Mouse (Mus musculus): ENCODE measurements around the gene 9530003J23Rik.
"Not testable (repeated sequence)": the region's sequence is repeated elsewhere in the genome, so short reads cannot be mapped to it uniquely, and the experiment has no call there.

Gene 9530003J23Rik

DNA sequence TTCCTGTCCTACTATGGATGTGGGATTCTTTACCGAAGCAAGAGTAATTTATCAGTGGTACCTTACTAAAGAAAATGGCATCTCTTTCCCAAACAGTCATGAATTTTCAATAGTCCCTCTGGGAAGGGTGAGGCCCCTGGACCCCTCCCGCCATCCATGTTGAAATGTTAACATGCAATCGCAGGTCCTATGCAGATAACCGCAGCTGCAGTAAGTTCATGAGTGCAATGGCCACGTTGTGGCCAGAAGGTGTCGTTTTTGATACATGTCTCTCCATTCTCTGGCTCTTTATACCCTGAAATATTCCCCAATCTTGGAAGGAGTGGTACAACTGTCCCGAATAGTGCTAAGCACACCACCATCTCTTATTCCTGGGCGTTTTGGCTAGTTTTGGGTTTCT, 13.4 kb downstream of the 9530003J23Rik start:
- DNase-seq (ENCODE audit: low read depth, low spot score), result no peak

DNA sequence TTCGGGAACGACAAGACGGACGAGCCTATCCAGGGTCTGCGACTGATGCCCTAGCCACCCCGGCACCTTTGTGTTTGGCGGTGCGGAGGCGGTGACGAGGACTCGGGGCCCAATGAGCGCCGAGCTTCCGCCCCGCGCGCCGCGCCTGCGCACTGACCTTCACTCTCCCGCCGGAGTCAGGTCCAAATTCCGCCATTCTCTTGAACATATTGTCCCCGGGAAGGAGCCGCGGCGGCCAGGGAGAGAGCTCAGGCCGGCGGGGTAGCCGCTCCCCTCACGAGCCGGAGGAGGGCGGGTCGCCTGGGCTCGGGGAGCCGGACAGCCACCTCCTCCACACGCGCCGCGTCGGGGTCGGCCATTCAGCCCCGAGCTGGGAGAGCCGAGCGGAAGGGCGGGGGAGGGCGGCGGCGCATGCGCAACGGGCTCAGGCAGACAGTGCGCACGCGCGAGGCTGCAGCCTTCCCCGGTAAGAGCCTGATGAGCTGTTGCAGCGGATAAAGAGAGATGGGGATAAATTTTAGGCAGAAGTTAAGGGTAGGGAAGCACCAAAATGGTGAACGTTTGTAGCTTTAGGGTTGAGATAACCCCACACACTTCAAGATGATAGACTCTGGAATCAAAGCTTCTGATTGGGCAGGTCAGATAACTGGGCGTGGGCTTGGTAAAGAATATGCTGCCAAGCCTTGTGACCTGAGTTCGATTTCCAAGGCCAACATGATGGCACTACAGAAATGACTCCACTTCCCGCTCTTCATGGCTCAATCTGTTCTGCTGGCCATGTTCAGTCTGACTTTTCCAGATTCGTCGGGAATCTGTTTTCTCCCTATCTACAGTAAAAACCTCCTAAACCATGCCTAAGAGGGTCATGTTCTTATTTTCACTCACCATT, 14.2 kb downstream of the 9530003J23Rik start, which contains the start of gene Yeats4:
Yeats4 (minus strand) TSS at position 406 of the 889 bp plus-strand sequence.
- DNase-seq (ENCODE audit: low read depth, low spot score), result peak; percentile 96

DNA sequence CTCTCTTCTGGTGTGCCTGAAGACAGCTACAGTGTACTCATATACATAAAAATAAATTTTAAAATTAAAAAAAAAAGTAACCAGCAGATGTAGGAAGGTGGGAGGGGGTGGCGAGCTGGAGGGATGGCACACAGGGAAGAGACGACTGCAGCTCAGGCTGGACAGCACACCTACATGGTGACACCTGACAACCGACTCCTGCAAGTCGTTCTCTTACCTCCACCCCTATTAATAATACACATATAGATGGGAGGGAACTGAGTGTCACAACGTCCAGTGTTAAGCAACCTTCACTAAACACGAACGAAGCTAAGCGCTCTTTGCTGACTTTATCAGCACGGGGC, 14.8 kb downstream of the 9530003J23Rik start:
- no peak for DNase-seq (ENCODE audit: low read depth, low spot score)

DNA sequence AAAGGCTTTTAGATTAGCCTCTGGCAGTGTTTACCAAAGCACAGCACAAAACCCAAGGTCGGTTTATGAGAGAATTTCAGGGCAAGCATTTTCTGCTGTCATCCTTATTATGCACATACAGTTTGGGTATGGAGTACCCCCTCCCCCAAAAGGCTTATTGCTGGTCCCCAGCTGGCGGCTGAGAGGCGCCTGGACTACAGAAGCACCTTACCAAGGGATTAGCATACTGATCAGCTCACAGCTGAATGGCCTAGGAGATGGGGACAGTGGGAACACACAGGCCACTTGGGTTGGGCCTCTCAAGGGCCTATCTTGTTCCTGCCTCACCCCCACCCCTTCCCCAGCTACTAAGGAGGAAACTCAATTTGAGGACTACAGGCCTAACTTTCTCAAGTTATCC, 15.7 kb downstream of the 9530003J23Rik start:
- DNase-seq (ENCODE audit: low read depth, low spot score), result no peak

DNA sequence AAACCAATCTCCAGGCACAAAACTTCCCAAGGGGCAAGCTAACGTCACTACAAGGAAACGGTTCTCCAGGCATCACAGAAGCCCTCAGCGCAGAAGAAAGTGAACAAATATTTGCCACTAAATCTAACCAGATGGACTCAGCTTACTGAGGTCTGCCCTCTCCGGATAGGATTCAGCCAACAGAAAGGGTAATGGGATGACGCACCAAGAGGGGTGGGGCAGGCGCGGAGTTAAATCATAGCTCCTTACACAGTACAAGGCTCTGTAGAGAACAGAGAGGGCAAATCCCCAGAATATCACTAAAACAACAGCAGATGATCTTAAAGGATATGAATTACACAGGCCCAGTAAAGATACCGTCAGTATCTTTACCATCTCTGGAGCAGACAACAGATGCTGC, 20.2 kb downstream of the 9530003J23Rik start:
- DNase-seq (ENCODE audit: low read depth, low spot score), result no peak

DNA sequence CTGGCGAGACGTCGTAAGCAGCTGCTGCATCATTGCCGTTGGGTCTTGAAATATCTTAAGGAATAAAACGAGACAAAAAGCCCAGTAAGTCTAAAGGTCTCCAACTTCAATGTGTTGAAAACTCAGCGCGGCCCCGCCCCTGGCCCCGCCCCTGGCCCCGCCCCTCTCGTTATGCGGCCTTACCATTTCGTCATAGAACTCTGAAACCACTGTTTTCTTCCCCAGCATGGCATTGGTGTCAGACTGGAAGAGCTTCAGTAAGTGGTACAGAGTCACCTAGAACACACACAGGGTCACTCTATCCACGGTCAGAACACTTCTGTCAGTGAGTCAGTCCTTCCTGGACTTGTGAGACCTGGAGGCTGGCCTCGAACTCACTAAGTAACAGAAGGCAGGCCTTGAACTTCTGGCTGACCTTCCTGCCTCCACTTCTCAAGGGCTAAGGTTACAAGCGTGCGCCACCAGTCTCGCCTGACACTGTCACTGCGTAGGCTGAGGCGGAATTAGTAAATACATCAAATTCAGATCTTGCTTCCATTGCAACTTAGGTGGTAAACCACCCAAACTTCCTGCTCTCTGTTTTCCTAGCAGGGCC, 21.2 kb downstream of the 9530003J23Rik start:
- peak; percentile 30 for DNase-seq (ENCODE audit: low read depth, low spot score)

DNA sequence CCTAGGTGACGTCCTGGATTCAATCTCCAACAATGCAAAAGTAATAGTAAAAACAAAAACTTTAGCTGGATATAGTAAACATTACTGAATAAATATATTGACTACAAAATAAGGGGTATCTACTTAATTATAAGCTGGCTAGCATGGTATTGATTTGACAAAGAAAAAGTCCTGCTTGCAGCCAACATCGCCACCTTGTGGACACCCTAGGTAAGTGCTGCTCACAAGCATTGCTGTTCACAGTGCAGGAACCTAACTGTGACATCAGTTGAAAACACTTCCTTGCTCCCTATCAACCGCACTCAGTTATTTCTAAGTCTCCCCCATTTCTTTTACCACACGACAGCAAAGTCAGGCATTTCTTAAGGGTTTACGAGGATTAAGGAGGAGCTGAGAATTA, 21.7 kb downstream of the 9530003J23Rik start:
- DNase-seq (ENCODE audit: low read depth, low spot score), result peak; percentile 72

DNA sequence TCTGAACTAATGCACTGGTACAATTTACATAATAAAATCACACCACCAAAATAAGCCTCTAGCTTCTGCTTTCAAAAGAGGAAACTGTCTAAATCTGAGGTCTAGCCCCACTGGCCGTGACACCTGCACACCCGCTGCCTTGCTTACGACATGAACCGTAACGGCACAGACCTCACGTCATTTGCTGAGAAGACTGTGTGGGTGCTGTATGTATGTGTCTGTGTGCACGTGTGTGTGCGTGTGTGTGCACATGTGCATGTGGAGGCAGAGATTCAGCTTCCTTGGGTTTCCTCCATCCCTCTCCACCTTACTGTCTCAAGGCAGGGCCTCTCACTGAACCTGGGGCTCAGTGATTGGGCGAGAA, 22.4 kb downstream of the 9530003J23Rik start:
- DNase-seq (ENCODE audit: low read depth, low spot score), result peak; percentile 50

DNA sequence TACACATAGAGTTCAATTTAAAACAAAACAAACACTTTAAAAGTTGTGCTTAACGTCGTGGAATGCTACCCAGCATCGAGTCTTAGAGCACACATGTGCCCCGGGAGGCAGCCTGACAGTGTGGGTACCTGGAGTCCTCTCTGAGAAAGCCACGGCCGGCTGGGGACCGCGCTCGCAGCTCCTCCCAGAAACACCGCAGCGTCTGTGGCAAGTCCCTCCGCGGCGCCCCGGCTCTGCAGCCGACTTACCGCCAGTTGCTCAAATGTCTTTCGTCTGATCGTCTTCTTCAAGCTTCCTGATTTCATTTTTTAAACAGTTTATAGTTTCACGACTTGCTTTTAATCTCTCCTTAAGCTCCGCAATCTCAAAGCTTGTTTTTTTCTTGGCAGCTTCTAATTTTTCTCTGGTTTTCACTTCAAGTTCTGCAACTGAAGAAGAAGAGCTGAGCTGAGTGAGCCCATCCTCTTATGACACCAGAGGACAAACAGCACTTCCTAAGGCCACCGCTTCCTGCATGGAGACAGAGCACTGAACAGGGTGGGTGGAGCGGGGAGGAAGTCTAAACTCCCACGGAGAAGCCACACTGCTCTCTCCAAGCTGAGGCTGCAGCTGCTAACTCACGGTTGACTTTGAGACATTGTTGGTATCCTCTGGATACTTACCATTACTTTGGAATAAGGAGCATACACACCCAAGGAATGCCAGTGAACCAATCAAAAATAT, 22.9 kb downstream of the 9530003J23Rik start:
- DNase-seq (ENCODE audit: low read depth, low spot score), result peak; percentile 50

DNA sequence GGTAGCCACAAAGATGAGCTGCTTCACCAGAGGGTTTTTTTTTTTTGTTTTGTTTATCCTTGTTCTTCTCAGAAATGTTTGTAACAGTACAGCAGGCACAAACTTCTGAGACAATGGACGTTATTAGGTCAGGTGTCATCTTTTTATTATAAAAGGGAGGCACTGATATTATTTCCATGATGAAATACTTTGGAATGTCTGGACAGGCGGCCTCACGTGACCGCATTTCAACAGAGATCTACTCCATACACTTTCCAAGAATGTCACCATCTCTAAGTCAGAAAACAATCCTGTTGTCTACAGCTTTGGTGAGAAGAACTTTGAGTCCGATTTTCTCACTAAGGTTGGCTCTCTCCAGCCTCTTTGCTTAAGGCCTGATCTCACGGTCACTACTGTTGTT, 27.5 kb downstream of the 9530003J23Rik start:
- no peak for DNase-seq (ENCODE audit: low read depth, low spot score)

DNA sequence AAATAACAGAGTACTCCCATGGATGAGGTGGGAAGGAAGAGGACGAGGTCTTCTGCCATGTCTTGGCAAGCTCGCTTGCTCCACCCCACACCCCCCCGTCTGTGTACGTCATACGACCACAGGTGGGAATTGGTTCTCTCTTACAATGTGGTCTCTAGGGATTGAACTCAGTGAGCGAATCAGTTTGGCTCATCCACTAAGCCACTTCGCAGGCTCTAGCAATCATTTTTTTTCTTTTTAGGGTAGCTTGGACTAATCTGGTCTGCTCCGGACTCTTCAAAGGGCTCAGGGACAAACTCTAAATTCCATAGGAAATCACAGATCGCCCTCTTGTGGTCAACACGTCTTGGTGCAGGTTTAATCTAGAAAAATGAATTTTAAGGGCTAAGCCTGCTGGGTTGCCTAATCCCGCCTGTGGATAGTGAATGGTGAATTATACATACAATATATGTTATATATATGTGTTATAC, 29.0 kb downstream of the 9530003J23Rik start:
- DNase-seq (ENCODE audit: low read depth, low spot score), result peak; percentile 64

DNA sequence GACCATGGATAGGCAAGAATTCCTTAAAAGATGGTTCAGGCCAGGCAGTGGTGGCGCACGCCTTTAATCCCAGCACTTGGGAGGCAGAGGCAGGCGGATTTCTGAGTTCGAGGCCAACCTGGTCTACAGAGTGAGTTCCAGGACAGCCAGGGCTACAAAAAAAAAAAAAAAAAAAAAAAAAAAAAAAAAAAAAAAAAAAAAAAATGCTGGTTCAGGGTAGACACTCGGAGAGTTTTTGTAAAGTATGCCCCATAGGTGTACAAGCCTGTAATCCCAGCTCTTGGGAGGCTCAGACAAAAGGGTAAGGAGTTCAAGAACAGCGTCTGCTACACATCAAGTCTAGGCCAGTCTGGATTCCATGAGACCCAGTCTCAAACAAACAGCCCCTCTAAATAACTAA, 29.7 kb downstream of the 9530003J23Rik start:
- DNase-seq (ENCODE audit: low read depth, low spot score), result not testable (repeated sequence)

DNA sequence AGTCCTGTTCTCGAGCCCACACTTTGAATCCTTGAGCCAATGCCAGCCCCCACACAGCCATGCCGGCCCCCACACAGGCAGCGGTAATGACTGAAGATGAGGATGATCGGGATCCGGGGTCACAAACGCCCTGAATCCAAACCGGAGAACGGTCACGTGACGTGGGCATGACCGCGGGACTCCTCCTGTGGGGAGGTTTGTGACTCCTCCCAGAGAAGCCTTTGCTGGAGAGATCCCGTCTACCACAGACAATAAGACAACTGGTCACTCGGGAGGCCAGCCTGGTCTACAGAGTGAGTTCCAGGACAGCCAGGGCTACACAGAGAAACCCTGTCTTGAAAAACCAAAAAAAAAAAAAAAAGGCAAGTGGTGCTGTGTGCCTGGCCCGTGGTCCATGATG, 30.3 kb downstream of the 9530003J23Rik start:
- no peak for DNase-seq (ENCODE audit: low read depth, low spot score)

DNA sequence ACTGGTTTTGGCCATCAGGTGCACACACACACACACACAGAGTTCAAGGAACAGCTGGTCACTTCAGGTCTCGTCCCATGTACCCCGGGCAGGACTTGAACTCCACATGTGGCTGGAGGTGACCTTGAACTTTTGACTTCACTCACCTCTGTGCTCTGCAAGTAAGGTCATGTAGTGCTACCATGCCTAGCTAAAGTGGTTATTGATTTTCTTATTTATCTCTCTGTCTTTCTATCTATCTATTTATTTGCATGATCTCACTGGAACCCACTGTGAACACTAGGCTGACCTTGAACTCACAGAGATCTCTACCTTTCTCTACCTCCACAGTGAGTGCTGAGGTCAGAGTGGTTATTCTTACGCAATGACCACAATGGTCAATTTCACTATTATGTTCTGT, 32.4 kb downstream of the 9530003J23Rik start:
- DNase-seq (ENCODE audit: low read depth, low spot score), result no peak

DNA sequence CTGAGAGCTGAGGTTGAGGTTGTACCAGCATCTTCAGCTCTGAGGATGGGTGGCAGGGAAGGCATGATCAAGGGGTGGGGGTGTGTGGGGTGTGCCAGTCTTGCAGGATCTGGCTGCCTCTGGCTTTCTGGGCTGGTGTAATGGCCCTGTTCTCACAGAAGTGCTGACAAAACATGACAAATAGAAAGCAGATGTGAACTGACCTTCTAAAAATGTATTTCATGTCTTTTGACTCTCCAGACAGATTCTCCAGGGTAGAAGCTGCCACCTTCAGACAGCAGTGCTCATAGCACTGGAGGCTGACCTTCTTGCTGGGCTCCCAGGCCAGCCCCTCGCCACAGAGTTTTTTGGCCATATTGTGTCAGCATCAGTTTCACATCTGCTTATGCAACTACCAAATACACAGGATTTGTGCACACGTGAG, 34.9 kb downstream of the 9530003J23Rik start:
- no peak for DNase-seq (ENCODE audit: low read depth, low spot score)

DNA sequence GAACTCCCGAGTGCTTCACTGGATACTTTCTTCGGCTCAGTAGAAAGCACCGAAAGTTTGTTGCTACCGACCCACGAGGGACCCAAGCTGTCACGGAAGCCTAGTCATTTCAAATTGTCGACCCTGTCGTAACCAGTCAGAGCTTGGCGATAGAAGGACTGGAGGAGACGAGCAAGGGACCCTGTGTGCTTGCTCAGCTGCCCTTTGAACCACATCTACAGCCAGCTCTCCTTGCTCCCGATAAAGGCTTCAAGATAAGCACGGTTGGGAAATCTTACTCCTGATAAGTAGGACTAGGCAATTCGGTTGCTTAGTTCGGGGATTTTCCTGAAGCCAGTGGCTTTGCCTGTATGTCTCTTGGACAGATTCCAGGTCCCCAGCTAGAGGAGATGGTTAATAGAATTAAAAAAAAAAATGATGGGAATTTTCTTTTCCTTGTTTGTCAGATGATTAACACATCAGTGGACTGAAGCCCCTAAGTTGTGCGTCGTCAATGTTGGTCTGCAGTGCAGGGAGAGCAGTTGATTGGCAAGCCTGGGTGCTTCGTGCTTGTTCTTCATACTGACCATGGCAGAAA, 35.4 kb downstream of the 9530003J23Rik start:
- no peak for DNase-seq (ENCODE audit: low read depth, low spot score)

DNA sequence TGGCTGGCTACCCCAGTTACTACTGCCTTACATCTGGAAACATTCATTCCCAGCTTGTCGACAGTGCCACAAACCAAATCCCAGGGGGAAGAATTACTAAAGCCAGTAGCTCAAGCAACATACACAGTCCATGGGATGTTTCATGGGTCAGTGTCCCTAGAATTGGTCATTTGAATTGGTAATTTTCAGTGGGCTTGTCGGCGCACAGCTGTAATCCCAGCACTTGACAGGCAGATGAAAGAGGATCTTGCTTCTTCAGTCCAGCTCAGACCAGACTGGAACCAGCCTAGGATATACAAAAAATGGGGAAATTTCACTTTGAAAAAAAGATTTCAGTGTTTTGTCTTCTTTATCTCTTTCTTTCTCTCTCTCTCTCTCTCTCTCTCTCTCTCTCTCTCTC, 38.8 kb downstream of the 9530003J23Rik start:
- DNase-seq (ENCODE audit: low read depth, low spot score), result no peak

DNA sequence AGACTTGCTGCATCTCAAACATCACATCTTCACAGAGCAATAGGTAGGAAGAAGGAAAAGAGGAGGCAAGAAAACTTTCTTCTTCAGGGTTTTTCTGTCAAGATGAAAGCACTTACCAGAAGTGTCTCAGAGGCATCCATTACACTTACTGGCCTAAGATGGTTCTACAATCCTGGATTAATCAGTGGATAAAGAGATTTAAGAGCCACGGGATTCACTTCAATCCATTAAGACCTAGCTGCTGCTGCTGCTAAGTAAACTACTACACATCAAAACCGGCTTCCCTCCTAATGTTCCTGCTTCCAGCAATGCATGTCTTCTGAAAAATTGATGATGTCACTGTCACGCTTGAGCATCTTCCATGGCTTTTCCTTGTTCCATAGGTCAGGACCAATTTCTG, 41.8 kb downstream of the 9530003J23Rik start:
- no peak for DNase-seq (ENCODE audit: low read depth, low spot score)

DNA sequence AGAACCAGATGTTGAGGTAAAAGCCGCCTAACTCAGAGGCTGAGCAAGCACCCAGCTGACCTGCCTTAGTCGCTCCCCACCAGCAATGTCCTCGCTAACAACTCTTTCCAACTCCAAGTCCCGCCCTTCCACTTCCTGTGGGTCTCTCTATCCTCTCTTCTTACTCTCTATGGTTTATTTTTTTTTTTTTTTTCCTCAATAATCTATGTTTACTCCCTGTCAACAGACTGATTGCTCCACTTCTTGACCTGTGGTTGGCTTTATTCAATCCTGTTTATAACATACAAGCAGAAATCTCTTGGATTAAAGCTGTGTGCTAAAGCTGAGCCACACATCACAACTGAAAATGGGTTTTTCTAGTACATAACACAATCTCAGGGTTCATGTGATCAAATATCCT, 42.8 kb downstream of the 9530003J23Rik start:
- no peak for DNase-seq (ENCODE audit: low read depth, low spot score)

DNA sequence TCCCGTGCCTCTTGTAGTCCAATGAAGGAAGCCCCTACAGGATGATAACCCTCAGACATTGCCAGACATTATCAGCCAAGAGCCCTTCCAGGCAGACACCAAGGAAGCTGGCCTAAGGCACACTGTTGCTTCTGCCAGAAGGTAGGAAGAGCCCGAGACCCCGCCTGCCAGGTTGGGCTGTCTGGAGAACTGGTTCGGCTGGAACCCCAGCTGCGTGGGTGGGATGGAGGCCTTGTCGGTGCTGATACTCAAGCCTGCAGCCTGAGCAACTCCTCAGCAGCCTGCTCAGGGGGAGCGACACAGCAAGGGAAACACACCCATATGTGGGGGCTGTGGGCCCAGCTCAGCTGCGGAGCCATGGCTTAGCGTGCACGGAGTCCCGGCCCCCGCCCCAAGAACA, 43.5 kb downstream of the 9530003J23Rik start:
- no peak for DNase-seq (ENCODE audit: low read depth, low spot score)

DNA sequence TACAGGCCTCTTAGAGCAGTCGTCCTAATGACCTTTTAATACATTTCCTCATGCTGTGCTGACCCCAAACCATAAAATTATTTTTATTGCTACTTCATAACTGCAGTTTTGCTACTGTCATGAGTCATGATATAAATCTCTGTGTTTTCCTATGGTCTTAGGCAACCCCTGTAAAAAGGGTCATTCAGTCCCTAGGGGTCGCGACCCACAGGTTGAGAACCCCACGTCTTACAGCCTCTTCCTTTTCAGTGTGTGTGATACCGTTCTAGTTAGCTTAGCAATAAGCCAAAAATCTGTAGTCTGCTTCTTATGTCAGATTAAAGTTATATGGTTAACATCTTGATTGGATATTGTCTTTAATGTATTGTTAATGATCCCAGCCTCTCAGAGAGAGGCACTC, 45.1 kb downstream of the 9530003J23Rik start:
- no peak for DNase-seq (ENCODE audit: low read depth, low spot score)

All from CD4-positive helper T cell, adult 2 months (primary cell).